Mouse (Mus musculus): Measurements from ENCODE around the gene Ralgps2. TPM values are rescaled to one million over a fixed set of nuclear protein-coding genes. Genes with fewer than 3 reads are reported as not detected.

Gene Ralgps2
- polyA plus RNA-seq, 1 experiment from 2014 or later: 109 TPM

GRCm38 (mm10) chr1:156970641-156971040, 31.2 kb upstream of the Ralgps2 start:
- Histone ChIP-seq H3K4me2 (no peak overlapping the region), H3K36me3 (replicated peaks) (no peaks in the 10 kb centered on the region), H3K4me1 (no peaks in the 10 kb centered on the region), H3K9me3 (no peaks in the 10 kb centered on the region), H3K9ac (no peak overlapping the region), H3K27ac (no peak overlapping the region), H3K4me3 (replicated peaks) (no peak overlapping the region), H3K27me3 (no peaks in the 10 kb centered on the region)
- ATAC-seq (ENCODE audit: low FRiP score): no peak
- WGBS: 77% methylated on average over 6 of the region's 6 CpGs

- WGBS: 78% methylated on average over 7 of the region's 7 CpGs
- Histone ChIP-seq H3K27ac (no peak overlapping the region), H3K4me1 (no peaks in the 10 kb centered on the region), H3K4me3 (replicated peaks) (no peak overlapping the region), H3K36me3 (replicated peaks) (no peaks in the 10 kb centered on the region), H3K9me3 (no peaks in the 10 kb centered on the region), H3K4me2 (no peak overlapping the region), H3K27me3 (no peaks in the 10 kb centered on the region), H3K9ac (no peak overlapping the region)
- ATAC-seq (ENCODE audit: low FRiP score): no peak
These were observed 28.7 kb upstream of the Ralgps2 start for GRCm38 (mm10) chr1:156968107-156968506.

- 77% methylated on average over 4 of the region's 4 CpGs for WGBS
- no peaks in the 10 kb centered on the region for H3K36me3 ChIP-seq (replicated peaks)
These were observed 25.1 kb upstream of the Ralgps2 start for GRCm38 (mm10) chr1:156964586-156964932.

GRCm38 (mm10) chr1:156963871-156964585, 24.6 kb upstream of the Ralgps2 start:
- no peaks in the 10 kb centered on the region for H3K36me3 ChIP-seq (replicated peaks)
- ATAC-seq (ENCODE audit: low FRiP score): peak; percentile 36; the same call in 1 of the 2 replicates
- H3K4me1 ChIP-seq: no peaks in the 10 kb centered on the region
- WGBS: 42% methylated on average over 7 of the region's 7 CpGs
- H3K9me3 ChIP-seq: no peaks in the 10 kb centered on the region
- H3K4me3 ChIP-seq (replicated peaks): no peak overlapping the region
- no peak overlapping the region for H3K4me2 ChIP-seq
- H3K27me3 ChIP-seq: no peaks in the 10 kb centered on the region
- no peak overlapping the region for H3K9ac ChIP-seq
- peak overlapping the region; percentile 57; the same call in 1 of the 2 replicates for H3K27ac ChIP-seq

More at GRCm38 (mm10) chr1:156964586-156964932, 25.1 kb upstream of the Ralgps2 start:
- ATAC-seq (ENCODE audit: low FRiP score): no peak
- no peak overlapping the region for H3K4me3 ChIP-seq (replicated peaks)
- no peaks in the 10 kb centered on the region for H3K27me3 ChIP-seq
- H3K9me3 ChIP-seq: no peaks in the 10 kb centered on the region
- H3K4me2 ChIP-seq: no peak overlapping the region
- no peak overlapping the region for H3K9ac ChIP-seq
- 0 out of 2 replicates have a peak overlapping the region, but pooled peaks have one; percentile 9 for H3K27ac ChIP-seq
- no peaks in the 10 kb centered on the region for H3K4me1 ChIP-seq

GRCm38 (mm10) chr1:156961481-156962265, 22.2 kb upstream of the Ralgps2 start:
- no peaks in the 10 kb centered on the region for H3K36me3 ChIP-seq (replicated peaks)
- H3K4me1 ChIP-seq: no peaks in the 10 kb centered on the region
- H3K9ac ChIP-seq: no peak overlapping the region
- no peak for ATAC-seq (ENCODE audit: low FRiP score)
- H3K9me3 ChIP-seq: no peaks in the 10 kb centered on the region
- no peak overlapping the region for H3K4me3 ChIP-seq (replicated peaks)
- no peak overlapping the region for H3K4me2 ChIP-seq
- no peaks in the 10 kb centered on the region for H3K27me3 ChIP-seq
- H3K27ac ChIP-seq: no peak overlapping the region
- 54% methylated on average over 8 of the region's 8 CpGs for WGBS

- no peak for ATAC-seq (ENCODE audit: low FRiP score)
- H3K9me3 ChIP-seq: no peaks in the 10 kb centered on the region
- no peak overlapping the region for H3K27ac ChIP-seq
- H3K4me2 ChIP-seq: no peak overlapping the region
- no peaks in the 10 kb centered on the region for H3K36me3 ChIP-seq (replicated peaks)
- no peaks in the 10 kb centered on the region for H3K27me3 ChIP-seq
- no peak overlapping the region for H3K9ac ChIP-seq
- WGBS: 88% methylated on average over 5 of the region's 5 CpGs
- no peaks in the 10 kb centered on the region for H3K4me1 ChIP-seq
- no peak overlapping the region for H3K4me3 ChIP-seq (replicated peaks)
These were observed 19.6 kb upstream of the Ralgps2 start for GRCm38 (mm10) chr1:156959004-156959403.

- no peak overlapping the region for H3K4me3 ChIP-seq (replicated peaks)
- no peaks in the 10 kb centered on the region for H3K9me3 ChIP-seq
- no peak overlapping the region for H3K9ac ChIP-seq
- 93% methylated on average over 3 of the region's 3 CpGs for WGBS
- no peaks in the 10 kb centered on the region for H3K4me1 ChIP-seq
- no peak overlapping the region for H3K27ac ChIP-seq
- no peak overlapping the region for H3K4me2 ChIP-seq
- H3K36me3 ChIP-seq (replicated peaks): no peaks in the 10 kb centered on the region
- ATAC-seq (ENCODE audit: low FRiP score): no peak
- no peaks in the 10 kb centered on the region for H3K27me3 ChIP-seq
These were observed 17.9 kb upstream of the Ralgps2 start for GRCm38 (mm10) chr1:156957360-156957759.

- Histone ChIP-seq H3K4me1 (no peaks in the 10 kb centered on the region), H3K4me2 (no peak overlapping the region), H3K27me3 (no peaks in the 10 kb centered on the region), H3K9me3 (no peaks in the 10 kb centered on the region), H3K9ac (no peak overlapping the region), H3K27ac (no peak overlapping the region), H3K36me3 (replicated peaks) (no peaks in the 10 kb centered on the region), H3K4me3 (replicated peaks) (no peak overlapping the region)
- no peak for ATAC-seq (ENCODE audit: low FRiP score)
- WGBS: 66% methylated on average over 17 of the region's 17 CpGs
These were observed 16.7 kb upstream of the Ralgps2 start for GRCm38 (mm10) chr1:156955926-156956760.

- 98% methylated on average over 12 of the region's 12 CpGs for WGBS
- no peak overlapping the region for H3K27ac ChIP-seq
These were observed 14.8 kb upstream of the Ralgps2 start for GRCm38 (mm10) chr1:156954216-156954615.

GRCm38 (mm10) chr1:156950354-156950753, 10.9 kb upstream of the Ralgps2 start:
- Histone ChIP-seq H3K9me3 (no peaks in the 10 kb centered on the region), H3K4me2 (no peak overlapping the region), H3K27ac (no peak overlapping the region), H3K4me3 (replicated peaks) (no peak overlapping the region), H3K9ac (no peak overlapping the region), H3K27me3 (no peaks in the 10 kb centered on the region), H3K4me1 (no peaks in the 10 kb centered on the region), H3K36me3 (replicated peaks) (no peaks in the 10 kb centered on the region)
- 67% methylated on average over 5 of the region's 5 CpGs for WGBS
- ATAC-seq (ENCODE audit: low FRiP score): no peak

More at GRCm38 (mm10) chr1:156954216-156954615, 14.8 kb upstream of the Ralgps2 start:
- Histone ChIP-seq H3K27me3 (no peaks in the 10 kb centered on the region), H3K4me1 (no peaks in the 10 kb centered on the region), H3K9me3 (no peaks in the 10 kb centered on the region), H3K36me3 (replicated peaks) (no peaks in the 10 kb centered on the region), H3K9ac (no peak overlapping the region), H3K4me2 (no peak overlapping the region), H3K4me3 (replicated peaks) (no peak overlapping the region)
- ATAC-seq (ENCODE audit: low FRiP score): no peak

- H3K4me3 ChIP-seq (replicated peaks): peak overlapping the region; percentile 96
- H3K9ac ChIP-seq: no peak overlapping the region
- 46% methylated on average over 7 of the region's 7 CpGs for WGBS
- no peaks in the 10 kb centered on the region for H3K36me3 ChIP-seq (replicated peaks)
- H3K27ac ChIP-seq: no peak overlapping the region
- no peaks in the 10 kb centered on the region for H3K9me3 ChIP-seq
- H3K4me1 ChIP-seq: peaks cover 22% of the 10 kb centered on the region
- H3K4me2 ChIP-seq: peak overlapping the region; percentile 66
- no peak for ATAC-seq (ENCODE audit: low FRiP score)
- no peaks in the 10 kb centered on the region for H3K27me3 ChIP-seq
These were observed 1.2 kb upstream of the Ralgps2 start for GRCm38 (mm10) chr1:156940584-156940983.

- Histone ChIP-seq H3K36me3 (replicated peaks) (no peaks in the 10 kb centered on the region), H3K9me3 (no peaks in the 10 kb centered on the region), H3K9ac (peak overlapping the region; percentile 94), H3K4me3 (replicated peaks) (peak overlapping the region; percentile 96), H3K27ac (peak overlapping the region; percentile 97), H3K27me3 (no peaks in the 10 kb centered on the region), H3K4me1 (peaks cover 22% of the 10 kb centered on the region), H3K4me2 (peak overlapping the region; percentile 66)
- 4% methylated on average over 8 of the region's 8 CpGs for WGBS
- no peak for ATAC-seq (ENCODE audit: low FRiP score)
These were observed 706 bp upstream of the Ralgps2 start for GRCm38 (mm10) chr1:156940142-156940522.

Measured in forebrain, embryonic 12.5 days (tissue).